Mouse (Mus musculus): ENCODE results near the gene Ubap1l.

DNA sequence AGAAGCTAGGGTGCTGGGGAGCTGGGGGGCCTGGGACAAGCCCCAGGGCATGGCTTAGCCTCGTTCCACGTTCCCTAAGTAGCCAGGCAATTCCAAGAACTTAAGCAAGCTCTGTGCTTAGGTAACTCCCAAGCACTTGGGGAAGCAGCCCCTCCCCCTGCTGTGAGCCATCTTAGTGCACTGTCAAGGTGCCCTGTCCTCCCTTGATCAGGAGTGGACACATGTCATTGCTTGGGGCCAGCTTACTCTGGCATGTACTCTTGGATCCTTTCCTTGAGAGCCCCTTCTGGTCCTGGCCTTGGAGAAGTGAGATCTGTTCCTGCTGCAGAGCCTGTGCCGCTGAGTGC is 21.9 kb downstream of the Ubap1l start:
- TF ChIP-seq GATA1 (IDR thresholded peaks at IDR 0.05; ENCODE audit: low read length): no peak
- no peak for TF ChIP-seq TAL1 (IDR thresholded peaks at IDR 0.05; ENCODE audit: low read length)

Measured in erythroblast, embryonic 14.5 days (primary cell).